Mouse (Mus musculus) kidney, postnatal 25 days (tissue): ENCODE data around the gene Cant1.

Experiments used
- DNase-seq, 2 experiments: peaks; one replicate each; pipeline ENCODE4 v3.0.0; 2021; ENCODE audit warnings: mixed read lengths in 2 of 2

Cant1 gene

GRCm38 (mm10) chr11:118369657-118370056 is 49.2 kb downstream of the Cant1 start:
- peak in 1 of 2 experiments; percentile 22 for DNase-seq

- DNase-seq = peak in 1 of 2 experiments; percentile 24
Measured at GRCm38 (mm10) chr11:118369251-118369650, 49.6 kb downstream of the Cant1 start.

- DNase-seq = peak; percentile 30 to 37
Measured at GRCm38 (mm10) chr11:118368330-118368729, 50.6 kb downstream of the Cant1 start.

DNA sequence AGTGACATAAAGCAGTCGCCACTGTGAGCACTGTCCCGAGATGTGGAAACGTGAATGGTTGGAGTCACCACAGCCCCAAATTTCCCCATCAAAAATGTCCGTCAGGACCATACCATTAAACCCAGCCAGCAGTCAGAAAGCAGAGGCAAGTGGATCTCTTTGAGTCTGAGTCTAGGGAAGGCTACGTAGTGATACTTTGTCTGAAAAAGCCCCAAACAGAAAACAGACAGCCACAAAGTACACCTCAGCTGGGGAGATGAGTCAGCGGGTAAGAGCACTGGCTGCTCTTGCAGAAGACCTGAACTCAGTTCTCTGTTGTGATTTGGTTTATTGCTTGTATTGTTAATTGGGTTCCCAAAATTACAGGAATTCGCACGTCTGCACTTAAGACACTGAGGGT is 52.3 kb downstream of the Cant1 start:
- peak in 1 of 2 experiments; percentile 3 for DNase-seq

GRCm38 (mm10) chr11:118366108-118366507 is 52.8 kb downstream of the Cant1 start:
- peak in 1 of 2 experiments; percentile 10 for DNase-seq

GRCm38 (mm10) chr11:118365171-118365570 is 53.7 kb downstream of the Cant1 start:
- peak in 1 of 2 experiments; percentile 41 for DNase-seq

- peak in 1 of 2 experiments; percentile 15 for DNase-seq
Measured at GRCm38 (mm10) chr11:118364021-118364420, 54.9 kb downstream of the Cant1 start.

DNA sequence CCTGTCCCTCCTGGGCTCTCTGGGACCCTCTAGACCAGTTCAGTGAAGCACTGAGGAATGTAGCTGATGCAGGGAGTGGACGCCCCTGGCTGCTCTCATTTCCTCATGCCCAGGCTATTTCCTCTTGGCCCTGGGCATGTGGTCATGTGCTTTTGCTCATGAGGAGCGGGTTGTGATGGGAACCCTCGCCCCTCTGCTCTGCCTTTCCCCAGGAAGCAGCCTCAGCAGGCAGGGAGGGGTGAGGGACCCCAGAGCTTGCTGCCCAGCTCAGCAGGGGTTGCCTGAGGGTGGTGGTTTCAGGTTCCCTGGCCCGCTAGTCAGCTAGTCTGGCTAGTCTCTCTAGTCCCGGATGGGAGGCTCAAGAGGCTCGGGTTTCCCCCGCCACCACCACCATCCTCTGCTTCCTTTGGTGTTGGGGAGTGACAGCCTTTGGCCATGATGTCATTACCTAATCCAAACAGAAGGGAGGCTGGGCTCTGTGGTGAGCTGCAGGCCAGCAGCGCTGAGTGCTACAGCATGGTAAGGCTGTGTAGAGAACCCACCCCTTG is 55.8 kb downstream of the Cant1 start:
- DNase-seq = peak; percentile 23 to 59

DNA sequence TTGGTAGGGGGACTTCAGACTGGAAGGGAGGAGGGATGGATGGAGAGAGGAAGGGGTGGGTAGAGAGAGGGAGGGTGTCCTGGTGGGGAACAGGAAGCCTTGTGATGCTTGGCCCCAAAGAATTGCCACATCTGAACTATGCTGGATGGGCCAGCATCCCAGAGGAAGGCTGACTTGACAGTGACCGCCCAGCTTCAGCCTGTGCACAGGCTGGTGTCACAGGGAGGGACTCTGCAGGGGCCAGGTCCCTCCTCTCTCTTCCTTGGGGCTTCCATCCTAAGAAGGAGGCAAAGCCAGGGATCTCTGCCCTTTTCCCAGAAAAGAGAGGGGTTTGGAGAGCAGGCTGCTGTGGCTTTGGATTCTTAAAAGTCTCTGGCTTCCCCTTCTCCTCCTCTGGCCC is 56.4 kb downstream of the Cant1 start:
- peak in 1 of 2 experiments; percentile 42 for DNase-seq

- peak in 1 of 2 experiments; percentile 54 for DNase-seq
Measured at GRCm38 (mm10) chr11:118360907-118361341, 58.0 kb downstream of the Cant1 start.

- peak in 1 of 2 experiments; percentile 38 for DNase-seq
Measured at GRCm38 (mm10) chr11:118360491-118360890, 58.4 kb downstream of the Cant1 start.
